Comparison of ENCODE assay signal across 26 mouse cellular contexts in genomic region chr15:59888996-59889395, GRCm38 (mm10).
"Had no signal": no experiment of that assay in that cellular context is flagged by ENCODE, and none has a peak within 500 bp of the region (broad histone marks: within the 10 kb centered on the region; RNA-seq: fewer than 3 reads in every experiment).

No protein-coding gene starts in this region.

- H3K4me3 ChIP-seq: gastrocnemius, adult 2 months; heart, adult 2 months; heart, embryonic 10.5 days; heart, embryonic 12.5 days; hindbrain, embryonic 10.5 days; hindbrain, embryonic 12.5 days; left cerebral cortex, adult 2 months; limb, embryonic 13.5 days; limb, embryonic 15.5 days; liver, embryonic 12.5 days had no signal

- H3K36me3 ChIP-seq: heart, embryonic 10.5 days; heart, embryonic 12.5 days; hindbrain, embryonic 10.5 days; hindbrain, embryonic 12.5 days; limb, embryonic 13.5 days; limb, embryonic 15.5 days; liver, embryonic 12.5 days had no signal

- H3K9me3 ChIP-seq: heart, embryonic 10.5 days; hindbrain, embryonic 10.5 days; hindbrain, embryonic 12.5 days; limb, embryonic 13.5 days; limb, embryonic 15.5 days; liver, embryonic 12.5 days had no signal

- H3K27me3 ChIP-seq: heart, embryonic 12.5 days; hindbrain, embryonic 12.5 days; limb, embryonic 13.5 days; limb, embryonic 15.5 days; liver, embryonic 12.5 days had no signal

- H3K4me2 ChIP-seq: heart, embryonic 12.5 days; hindbrain, embryonic 12.5 days; hindbrain, embryonic 14.5 days; limb, embryonic 13.5 days; limb, embryonic 15.5 days; liver, embryonic 12.5 days had no signal

- H3K27ac ChIP-seq: gastrocnemius, adult 2 months; heart, adult 2 months; heart, embryonic 10.5 days; hindbrain, embryonic 10.5 days; hindbrain, embryonic 12.5 days; hindbrain, embryonic 14.5 days; kidney, postnatal 0 days; left cerebral cortex, adult 2 months; limb, embryonic 13.5 days; limb, embryonic 15.5 days; liver, embryonic 12.5 days; liver, embryonic 14.5 days had no signal

- H3K9ac ChIP-seq: heart, embryonic 12.5 days; hindbrain, embryonic 12.5 days; hindbrain, embryonic 14.5 days; limb, embryonic 13.5 days; limb, embryonic 15.5 days; liver, embryonic 12.5 days; liver, embryonic 14.5 days had no signal

- DNase-seq: gastrocnemius, adult 2 months; gastrocnemius, postnatal 10 days; gastrocnemius, postnatal 25 days; heart, adult 2 months; heart, postnatal 10 days; heart, postnatal 4 days; kidney, adult 18-20 months; kidney, adult 8-10 months; kidney, postnatal 14 days; kidney, postnatal 36 days; layer of hippocampus, adult 9-11 months; layer of hippocampus, postnatal 36 days had no signal

- H3K4me1 ChIP-seq: hindbrain, embryonic 12.5 days; limb, embryonic 13.5 days; limb, embryonic 15.5 days; liver, embryonic 12.5 days had no signal

- ATAC-seq: hindbrain, embryonic 16.5 days; inflammation-experienced regulatory T-cells, adult 6 months; intestine, postnatal 0 days; liver, embryonic 12.5 days had no signal
